17 mouse cellular contexts compared by ENCODE assay signal in the genomic region with DNA sequence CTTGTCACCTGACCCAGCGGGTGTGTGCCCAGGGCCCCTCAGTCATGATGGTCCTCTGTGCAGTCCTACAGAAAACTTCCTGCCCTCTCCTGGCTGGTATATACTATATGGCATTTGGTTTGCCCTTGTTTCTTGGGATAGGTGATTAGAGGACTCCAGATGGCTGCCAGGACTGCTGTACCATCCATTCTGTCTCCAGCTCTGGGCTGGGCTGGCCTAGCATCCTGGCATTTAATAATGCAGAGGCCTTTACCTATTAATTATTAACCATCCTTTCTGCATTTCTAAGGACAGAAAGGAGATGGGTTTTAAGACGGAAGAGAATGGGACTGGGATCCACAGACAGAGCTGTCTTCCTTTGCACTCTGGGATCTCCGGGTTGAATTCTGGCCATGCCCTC.
DNase-seq lines count a peak whose midpoint lies in the region; ATAC-seq and TF ChIP-seq lines count a peak whose summit lies in the region.
"Had no signal": no experiment of that assay in that cellular context is flagged by ENCODE, and none has a peak within 500 bp of the region (broad histone marks: within the 10 kb centered on the region; RNA-seq: fewer than 3 reads in every experiment).

No protein-coding gene starts in this region.

- no peak overlapping the region for H3K4me2 ChIP-seq in hindbrain, embryonic 12.5 days (replicated peaks)
- no peak overlapping the region for H3K4me2 ChIP-seq in forebrain, embryonic 16.5 days (ENCODE audit: low read length)
- H3K4me2 ChIP-seq in hindbrain, postnatal 0 days (ENCODE audit: low read depth, low read length): no peak overlapping the region
- no peak overlapping the region for H3K4me2 ChIP-seq in midbrain, embryonic 16.5 days (ENCODE audit: low read length)
- H3K4me2 ChIP-seq: embryonic facial prominence, embryonic 15.5 days; heart, embryonic 11.5 days; limb, embryonic 13.5 days; liver, embryonic 15.5 days had no signal

- DNase-seq in hindbrain, embryonic 10.5 days (ENCODE audit: low spot score): no peak
- no peak for DNase-seq in hindbrain, postnatal 0 days (ENCODE audit: low spot score)
- no peak for DNase-seq in spleen, postnatal 36 days (ENCODE audit: low spot score in 2 of 2)
- no peak for DNase-seq in cerebellum, postnatal 10 days
- DNase-seq: B cell, adult 2 months; gastrocnemius, postnatal 36 days; heart, postnatal 36 days had no signal

- no peaks in the 10 kb centered on the region for H3K9me3 ChIP-seq in hindbrain, embryonic 12.5 days (replicated peaks)
- no peaks in the 10 kb centered on the region for H3K9me3 ChIP-seq in hindbrain, embryonic 10.5 days
- H3K9me3 ChIP-seq in forebrain, embryonic 16.5 days (ENCODE audit: control insufficient read depth, low read length): no peaks in the 10 kb centered on the region
- H3K9me3 ChIP-seq in hindbrain, postnatal 0 days (ENCODE audit: low read length): no peaks in the 10 kb centered on the region
- no peaks in the 10 kb centered on the region for H3K9me3 ChIP-seq in midbrain, embryonic 16.5 days (replicated peaks; ENCODE audit: control insufficient read depth, low read length, poor library complexity, severe bottlenecking)
- H3K9me3 ChIP-seq: embryonic facial prominence, embryonic 15.5 days; limb, embryonic 13.5 days; liver, embryonic 15.5 days had no signal

- no peak overlapping the region for H3K4me3 ChIP-seq in hindbrain, embryonic 12.5 days
- H3K4me3 ChIP-seq in hindbrain, embryonic 10.5 days: no peak overlapping the region
- no peak overlapping the region for H3K4me3 ChIP-seq in forebrain, embryonic 16.5 days (replicated peaks; ENCODE audit: low read length)
- no peak overlapping the region for H3K4me3 ChIP-seq in hindbrain, postnatal 0 days (ENCODE audit: low read length)
- H3K4me3 ChIP-seq in midbrain, embryonic 16.5 days (ENCODE audit: low read depth, low read length): no peak overlapping the region
- H3K4me3 ChIP-seq: embryonic facial prominence, embryonic 15.5 days; limb, embryonic 13.5 days; liver, embryonic 15.5 days had no signal

- no peak for TF ChIP-seq CTCF in hindbrain, postnatal 0 days (IDR thresholded peaks at IDR 0.05; ENCODE audit: low read depth)

- H3K9ac ChIP-seq in hindbrain, embryonic 12.5 days: no peak overlapping the region
- H3K9ac ChIP-seq in forebrain, embryonic 16.5 days (replicated peaks; ENCODE audit: low read depth, low read length): 0 out of 2 replicates have a peak overlapping the region, but pooled peaks have one; percentile 25
- 0 out of 2 replicates have a peak overlapping the region, but pooled peaks have one; percentile 13 for H3K9ac ChIP-seq in hindbrain, postnatal 0 days (replicated peaks; ENCODE audit: low read length)
- H3K9ac ChIP-seq in midbrain, embryonic 16.5 days (ENCODE audit: low read depth, low read length): peak overlapping the region; percentile 31; the same call in 1 of the 2 replicates
- H3K9ac ChIP-seq: embryonic facial prominence, embryonic 15.5 days; limb, embryonic 13.5 days; liver, embryonic 15.5 days had no signal

- 76% methylated on average over 3 of the region's 3 CpGs for WGBS in hindbrain, embryonic 12.5 days
- WGBS in hindbrain, embryonic 10.5 days: 88% methylated on average over 3 of the region's 3 CpGs
- 83% methylated on average over 3 of the region's 3 CpGs for WGBS in forebrain, embryonic 16.5 days
- 69% methylated on average over 3 of the region's 3 CpGs for WGBS in hindbrain, postnatal 0 days
- 75% methylated on average over 3 of the region's 3 CpGs for WGBS in midbrain, embryonic 16.5 days

- ATAC-seq in hindbrain, embryonic 12.5 days (ENCODE audit: low FRiP score): no peak
- ATAC-seq in forebrain, embryonic 16.5 days: peak; percentile 35; the same call in 1 of the 2 replicates
- ATAC-seq in hindbrain, postnatal 0 days: 0 out of 2 replicates have a peak, but pooled peaks have one; percentile 25
- peak; percentile 26; the same call in 1 of the 2 replicates for ATAC-seq in midbrain, embryonic 16.5 days
- no peak for ATAC-seq in granulocyte monocyte progenitor cell, adult 5-6 weeks (replicated peaks; ENCODE audit: poor library complexity, severe bottlenecking)
- ATAC-seq: Patski had no signal

- peak overlapping the region; percentile 48 for H3K27ac ChIP-seq in hindbrain, embryonic 12.5 days
- H3K27ac ChIP-seq in hindbrain, embryonic 10.5 days: no peak overlapping the region
- H3K27ac ChIP-seq in forebrain, embryonic 16.5 days (ENCODE audit: low read length): peak overlapping the region; percentile 87
- peak overlapping the region; percentile 65 for H3K27ac ChIP-seq in hindbrain, postnatal 0 days
- peak overlapping the region; percentile 80 for H3K27ac ChIP-seq in midbrain, embryonic 16.5 days (ENCODE audit: low read length)
- H3K27ac ChIP-seq: embryonic facial prominence, embryonic 15.5 days; limb, embryonic 13.5 days; liver, embryonic 15.5 days; macrophage had no signal

- H3K36me3 ChIP-seq in hindbrain, embryonic 12.5 days: no peaks in the 10 kb centered on the region
- H3K36me3 ChIP-seq in hindbrain, embryonic 10.5 days: no peaks in the 10 kb centered on the region
- H3K36me3 ChIP-seq in forebrain, embryonic 16.5 days (ENCODE audit: control insufficient read depth, insufficient read depth): no peaks in the 10 kb centered on the region
- H3K36me3 ChIP-seq in hindbrain, postnatal 0 days (ENCODE audit: insufficient read depth, low read length): no peaks in the 10 kb centered on the region
- no peaks in the 10 kb centered on the region for H3K36me3 ChIP-seq in midbrain, embryonic 16.5 days (ENCODE audit: control insufficient read depth, insufficient read depth, low read length)
- H3K36me3 ChIP-seq: embryonic facial prominence, embryonic 15.5 days; limb, embryonic 13.5 days; liver, embryonic 15.5 days had no signal

- peaks cover 23% of the 10 kb centered on the region for H3K4me1 ChIP-seq in hindbrain, embryonic 12.5 days
- peaks cover 22% of the 10 kb centered on the region for H3K4me1 ChIP-seq in hindbrain, embryonic 10.5 days (replicated peaks)
- peaks cover 20% of the 10 kb centered on the region for H3K4me1 ChIP-seq in forebrain, embryonic 16.5 days (replicated peaks; ENCODE audit: control insufficient read depth, insufficient read depth, low read length)
- H3K4me1 ChIP-seq in hindbrain, postnatal 0 days (ENCODE audit: insufficient read depth, low read length): peaks cover 17% of the 10 kb centered on the region
- H3K4me1 ChIP-seq in midbrain, embryonic 16.5 days (ENCODE audit: control insufficient read depth, insufficient read depth, low read length): peaks cover 29% of the 10 kb centered on the region
- H3K4me1 ChIP-seq: embryonic facial prominence, embryonic 15.5 days; liver, embryonic 15.5 days had no signal

- no peaks in the 10 kb centered on the region for H3K27me3 ChIP-seq in hindbrain, embryonic 12.5 days
- H3K27me3 ChIP-seq in hindbrain, embryonic 10.5 days (ENCODE audit: insufficient read depth, poor library complexity, severe bottlenecking): no peaks in the 10 kb centered on the region; the same call in 1 of the 2 replicates
- H3K27me3 ChIP-seq in forebrain, embryonic 16.5 days (replicated peaks; ENCODE audit: control insufficient read depth, insufficient read depth, low read length): no peaks in the 10 kb centered on the region
- no peaks in the 10 kb centered on the region for H3K27me3 ChIP-seq in hindbrain, postnatal 0 days (ENCODE audit: insufficient read depth, low read length)
- H3K27me3 ChIP-seq in midbrain, embryonic 16.5 days (ENCODE audit: control insufficient read depth, insufficient read depth, low read depth, low read length): no peaks in the 10 kb centered on the region
- H3K27me3 ChIP-seq: embryonic facial prominence, embryonic 15.5 days; limb, embryonic 13.5 days; liver, embryonic 15.5 days; Patski had no signal

Comparison
In these comparisons a context has a peak if more than half of its experiments do, and no peak if none do; other contexts are left out.
1. ATAC-seq: peak in forebrain, embryonic 16.5 days (single experiment), hindbrain, postnatal 0 days (single experiment) and midbrain, embryonic 16.5 days (single experiment); none in hindbrain, embryonic 12.5 days (single experiment) and granulocyte monocyte progenitor cell, adult 5-6 weeks (single experiment).